Mouse (Mus musculus) kidney, adult 2 months (tissue): ENCODE measurements around the gene Pbxip1. TPM values are rescaled to one million over a fixed set of nuclear protein-coding genes. Genes with fewer than 3 reads are reported as not detected.
A peak's percentile ranks its signal among the peaks of the same experiment; 100 is the strongest.

ENCODE experiments used
- DNase-seq: peaks from one replicate; pipeline ENCODE4 v3.0.0; 2021
- H3K27ac ChIP-seq: fragments of 200-500 bp; 2 replicates; pipeline ENCODE4 v1.5.1; 2012; ENCODE audit warnings: low read depth, low read length, control low read depth, inconsistent platforms; ENCODE audit not compliant: insufficient read depth
- H3K27me3 ChIP-seq: fragments of 200-500 bp; replicated peaks from 2 replicates; pipeline ENCODE4 v1.6.1; 2012; ENCODE audit warnings: mild to moderate bottlenecking, moderate library complexity, low read length, inconsistent platforms; ENCODE audit not compliant: control insufficient read depth, insufficient read depth
- H3K36me3 ChIP-seq: fragments of 200-500 bp; 2 replicates; pipeline ENCODE4 v1.6.1; 2012; ENCODE audit warnings: mild to moderate bottlenecking, moderate library complexity, low read length, inconsistent platforms; ENCODE audit not compliant: control insufficient read depth, insufficient read depth
- H3K4me1 ChIP-seq: fragments of 200-500 bp; 2 replicates; pipeline ENCODE4 v1.6.1; 2011; ENCODE audit warnings: low read length; ENCODE audit not compliant: control insufficient read depth, insufficient read depth
- H3K4me3 ChIP-seq: fragments of 200-500 bp; 2 replicates; pipeline ENCODE4 v1.5.1; 2011; ENCODE audit warnings: mild to moderate bottlenecking, low read depth, low read length, control low read depth; ENCODE audit not compliant: insufficient read depth
- CTCF ChIP-seq: fragments of 200-500 bp; conservative IDR thresholded peaks from 2 replicates; pipeline ENCODE4 v1.5.1; 2011; ENCODE audit warnings: low read depth, mild to moderate bottlenecking, control low read depth, low read length, moderate library complexity, mixed read lengths; ENCODE audit not compliant: insufficient read depth, insufficient read length
- POLR2A ChIP-seq: fragments of 200-500 bp; IDR thresholded peaks from one replicate; pipeline ENCODE4 v1.6.1; 2011; ENCODE audit warnings: low read depth, low read length, control low read depth
- WGBS: fragments of 180-500 bp; shearing (Covaris S2); methylation state at CpG from one replicate; pipeline ENCODE4 v1.1.7; 2018; 5-methylcytosine and 5-hydroxymethylcytosine counted together
- polyA plus RNA-seq: library from polyadenylated mRNA; depleted of rRNA; stranded (reverse); fragments of >200 nt; gene quantifications from 2 replicates; pipeline ENCODE4 v1.2.3, GENCODE M21; 2012

Gene Pbxip1
- polyA plus RNA-seq, 1 experiment = 61.3 TPM

- TF ChIP-seq CTCF = no peak
- no peak for TF ChIP-seq POLR2A
- peaks cover 1% of the 10 kb centered on the region; the same call in 1 of the 2 replicates for H3K36me3 ChIP-seq
- H3K27ac ChIP-seq = no peak overlapping the region
- WGBS = 78% methylated on average over 7 of the region's 7 CpGs
- H3K4me1 ChIP-seq = peaks cover 13% of the 10 kb centered on the region; the same call in 1 of the 2 replicates
- H3K27me3 ChIP-seq = no peaks in the 10 kb centered on the region
- H3K4me3 ChIP-seq = no peak overlapping the region
- no peak for DNase-seq
These were observed 1.5 kb upstream of the Pbxip1 start for GRCm38 (mm10) chr3:89435041-89435440.

DNA sequence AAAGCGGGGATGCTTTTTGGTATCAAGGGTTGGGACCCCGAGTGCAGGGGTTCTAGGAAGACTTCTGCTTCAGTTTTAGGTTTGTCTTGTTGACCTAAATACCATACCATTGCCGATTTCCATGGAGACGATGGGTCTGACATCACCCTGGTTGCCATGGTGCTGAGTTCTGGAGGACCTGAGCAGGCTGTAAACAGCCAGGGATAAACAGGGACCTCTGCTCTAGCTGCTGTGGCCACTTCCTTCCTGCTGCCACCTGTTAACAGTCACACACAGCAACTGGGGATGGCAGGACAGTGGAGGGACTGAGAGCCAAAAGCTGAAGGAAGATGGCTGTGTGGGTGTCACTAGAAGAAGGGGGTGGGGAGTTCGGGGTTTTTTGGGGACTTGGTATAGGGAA is 763 bp downstream of the Pbxip1 start:
- Histone ChIP-seq H3K4me1 (peaks cover 7% of the 10 kb centered on the region; the same call in 1 of the 2 replicates), H3K27me3 (no peaks in the 10 kb centered on the region), H3K27ac (peak overlapping the region; percentile 73), H3K4me3 (peak overlapping the region; percentile 70), H3K36me3 (peaks cover 1% of the 10 kb centered on the region; the same call in 1 of the 2 replicates)
- TF ChIP-seq POLR2A = no peak
- WGBS = 24% methylated on average over 5 of the region's 5 CpGs
- DNase-seq = peak; percentile 35

DNA sequence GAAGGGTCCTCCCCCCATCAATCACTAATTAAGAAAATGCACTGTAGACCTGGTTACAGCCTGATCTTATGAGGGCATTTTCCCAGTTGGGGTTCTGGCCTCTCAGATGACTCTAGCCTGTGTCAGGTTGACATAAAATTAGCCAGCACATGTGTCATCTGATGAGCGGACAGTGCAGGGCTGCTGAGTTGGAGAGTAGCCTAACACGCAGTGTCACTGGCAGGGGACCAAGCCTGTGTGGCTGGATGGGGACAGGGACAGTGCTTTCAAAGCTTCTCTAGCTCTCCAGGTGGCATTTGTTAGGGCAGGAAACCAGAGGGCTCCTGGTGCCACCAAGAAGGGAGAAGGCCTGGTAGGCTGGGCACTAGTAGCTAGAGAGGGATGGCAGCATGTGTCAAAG is 4.2 kb downstream of the Pbxip1 start:
- Histone ChIP-seq H3K27me3 (no peaks in the 10 kb centered on the region), H3K27ac (no peak overlapping the region), H3K4me1 (peaks cover 7% of the 10 kb centered on the region; the same call in 1 of the 2 replicates), H3K4me3 (no peak overlapping the region), H3K36me3 (no peaks in the 10 kb centered on the region; the same call in 1 of the 2 replicates)
- WGBS = 86% methylated on average over 2 of the region's 2 CpGs
- TF ChIP-seq POLR2A (no peak), CTCF (no peak)
- DNase-seq = no peak

DNA sequence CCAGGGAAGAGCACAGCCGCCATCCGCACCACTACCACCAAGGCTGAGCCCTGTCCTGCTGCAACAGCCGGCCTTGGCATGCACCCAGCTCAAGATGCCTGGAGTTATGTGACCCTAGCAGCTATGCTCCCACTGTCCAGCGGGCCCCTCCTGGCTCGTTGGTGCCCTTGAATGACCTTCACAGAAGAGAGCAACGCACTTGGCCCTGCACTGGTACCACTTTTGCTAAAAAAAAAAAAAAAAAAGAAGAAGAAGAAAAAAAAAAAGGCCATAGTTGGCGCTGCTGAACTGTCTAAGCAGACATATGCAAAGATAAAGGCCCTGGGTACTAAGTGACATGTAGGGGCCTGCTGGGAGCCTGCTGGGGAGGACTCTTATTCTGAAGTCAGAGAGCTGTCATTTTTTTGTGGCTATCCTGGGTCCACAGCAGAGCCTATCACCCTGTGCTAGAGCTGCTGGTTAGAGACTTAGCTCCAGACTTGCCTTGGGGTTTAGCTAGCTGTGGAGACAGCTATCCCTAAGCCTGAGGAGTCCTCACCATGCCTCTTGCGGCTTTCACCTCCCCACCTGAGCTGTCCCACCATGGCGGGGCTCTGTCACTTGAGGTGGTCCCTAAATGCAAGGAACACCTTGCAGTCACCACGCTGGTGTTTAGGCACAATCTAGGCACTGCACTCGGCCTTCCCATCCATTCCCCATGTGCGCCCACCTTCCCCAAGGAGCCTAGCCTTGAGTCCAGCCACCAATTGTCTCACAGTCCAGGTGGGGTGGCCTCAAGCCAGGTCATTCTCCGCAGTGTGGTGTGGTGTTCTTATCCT is 12.4 kb downstream of the Pbxip1 start:
- Histone ChIP-seq H3K27ac (peak overlapping the region; percentile 24), H3K4me3 (no peak overlapping the region), H3K4me1 (peaks cover 8% of the 10 kb centered on the region; the same call in 1 of the 2 replicates), H3K27me3 (no peaks in the 10 kb centered on the region), H3K36me3 (no peaks in the 10 kb centered on the region; the same call in 1 of the 2 replicates)
- TF ChIP-seq POLR2A = no peak
- no peak for TF ChIP-seq CTCF
- WGBS = 38% methylated on average over 13 of the region's 13 CpGs
- peak; percentile 63 for DNase-seq

GRCm38 (mm10) chr3:89449541-89449940 is 13.0 kb downstream of the Pbxip1 start:
- Histone ChIP-seq H3K27me3 (no peaks in the 10 kb centered on the region), H3K4me1 (peaks cover 8% of the 10 kb centered on the region; the same call in 1 of the 2 replicates), H3K4me3 (no peak overlapping the region), H3K36me3 (no peaks in the 10 kb centered on the region; the same call in 1 of the 2 replicates), H3K27ac (peak overlapping the region; percentile 8; the same call in 1 of the 2 replicates)
- DNase-seq = peak; percentile 78
- 33% methylated on average over 7 of the region's 7 CpGs for WGBS
- peak; percentile 87 for TF ChIP-seq CTCF
- TF ChIP-seq POLR2A = no peak

- Histone ChIP-seq H3K27me3 (no peaks in the 10 kb centered on the region), H3K4me3 (no peak overlapping the region), H3K36me3 (no peaks in the 10 kb centered on the region), H3K4me1 (peaks cover 8% of the 10 kb centered on the region; the same call in 1 of the 2 replicates), H3K27ac (no peak overlapping the region)
- DNase-seq = no peak
- no peak for TF ChIP-seq CTCF
- no peak for TF ChIP-seq POLR2A
- 86% methylated on average over 1 of the region's 1 CpGs for WGBS
These were observed 15.4 kb downstream of the Pbxip1 start for GRCm38 (mm10) chr3:89451916-89452315.

- Histone ChIP-seq H3K36me3 (no peaks in the 10 kb centered on the region), H3K4me1 (no peaks in the 10 kb centered on the region; the same call in 1 of the 2 replicates), H3K27ac (no peak within 1 kb of the TSS), H3K27me3 (no peaks in the 10 kb centered on the region), H3K4me3 (no peak within 1 kb of the TSS)
- TF ChIP-seq POLR2A (no peak), CTCF (no peak)
- WGBS = 65% methylated on average over 10 of the region's 10 CpGs
- DNase-seq = no peak
These were observed 18.1 kb downstream of the Pbxip1 start, which contains the start of gene Pmvk for GRCm38 (mm10) chr3:89454401-89455177. TSS of gene Pmvk (plus strand) at chr3:89454541.
